Mouse (Mus musculus): ENCODE results near the gene Tmem150b. TPM values are rescaled to one million over a fixed set of nuclear protein-coding genes. Genes with fewer than 3 reads are reported as not detected.
A peak's percentile ranks its signal among the peaks of the same experiment; 100 is the strongest.

Gene Tmem150b
- polyA plus RNA-seq, 1 experiment = not detected

DNA sequence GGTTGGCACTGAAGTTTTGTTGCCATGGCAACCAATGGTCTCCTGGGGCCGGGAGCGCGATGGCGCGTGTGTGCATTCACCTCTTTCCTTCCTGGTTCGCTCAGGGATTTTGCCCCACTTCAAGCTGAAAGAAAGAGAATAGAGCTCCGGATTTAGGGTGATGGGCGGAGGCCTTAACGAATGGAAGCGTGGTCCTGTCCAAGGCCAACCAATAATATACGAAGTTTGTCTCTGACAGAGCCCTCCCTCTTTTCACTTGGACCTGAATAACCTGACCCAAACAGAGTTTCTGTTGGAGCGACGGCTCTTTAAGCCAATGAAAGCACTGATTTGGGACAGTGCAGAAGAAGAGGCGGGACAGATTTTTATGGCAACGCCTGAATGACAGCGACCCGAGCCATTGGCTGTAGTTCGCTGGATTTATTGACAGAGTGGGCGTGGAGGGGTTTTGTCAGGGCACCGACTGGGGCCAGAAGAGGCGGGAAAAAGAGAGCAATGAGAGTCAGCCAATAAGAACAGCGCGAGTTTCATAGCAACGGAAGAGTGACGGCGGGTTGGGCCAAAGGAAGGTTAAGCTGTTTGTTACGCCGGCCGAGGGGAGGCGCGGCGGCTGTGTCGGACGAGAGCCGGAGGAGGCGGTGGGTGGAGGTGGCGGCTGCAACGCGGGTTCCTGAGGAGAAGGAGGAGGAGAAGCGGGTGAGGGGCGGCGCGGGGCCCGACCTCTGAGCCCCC is 14.7 kb upstream of the Tmem150b start, which contains the start of gene Kmt5c:
Kmt5c (plus strand) TSS at position 572 of the 732 bp plus-strand sequence.
- WGBS = 0% methylated on average over 38 of the region's 44 CpGs
- Histone ChIP-seq H3K4me1 (ENCODE audit: control insufficient read depth, insufficient read depth, low read length) (peaks cover 26% of the 10 kb centered on the region), H3K4me3 (ENCODE audit: insufficient read depth, low read depth, low read length) (peak within 1 kb of the TSS; percentile 82), H3K27ac (ENCODE audit: insufficient read depth, low read depth, low read length) (peak within 1 kb of the TSS; percentile 95)
- TF ChIP-seq CTCF (IDR thresholded peaks at IDR 0.05; ENCODE audit: insufficient read depth, low read depth, low read length) (no peak), POLR2A (IDR thresholded peaks at IDR 0.05; ENCODE audit: insufficient read depth, low read depth, low read length) (peak; percentile 81)

DNA sequence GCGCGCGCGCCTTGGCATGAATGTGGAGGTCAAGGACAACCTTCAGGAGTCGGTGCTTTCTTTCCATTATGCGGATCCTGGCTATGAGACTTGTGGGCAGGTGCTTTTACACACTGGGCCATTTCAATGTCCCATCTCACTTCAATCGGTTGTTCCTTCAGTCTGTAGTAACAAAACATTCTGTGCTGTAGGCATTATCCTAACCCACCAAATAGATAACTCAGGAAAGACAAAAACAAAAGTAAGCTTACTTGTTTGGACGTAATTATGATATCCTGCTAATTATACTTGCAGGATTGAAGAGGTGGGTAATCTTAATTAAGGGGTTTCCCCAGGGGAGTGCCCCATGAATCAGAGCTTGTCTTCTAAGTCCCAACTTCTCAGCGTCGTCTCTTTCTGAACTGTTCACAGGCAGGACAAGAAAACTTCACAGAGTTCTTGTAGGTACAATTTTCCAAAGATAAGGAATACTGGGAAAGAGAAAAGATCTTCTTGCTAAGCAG is 14.0 kb upstream of the Tmem150b start:
- Histone ChIP-seq H3K4me3 (ENCODE audit: insufficient read depth, low read depth, low read length) (peak overlapping the region; percentile 37), H3K27ac (ENCODE audit: insufficient read depth, low read depth, low read length) (peak overlapping the region; percentile 38; the same call in 1 of the 2 replicates), H3K4me1 (ENCODE audit: control insufficient read depth, insufficient read depth, low read length) (peaks cover 26% of the 10 kb centered on the region)
- TF ChIP-seq CTCF (IDR thresholded peaks at IDR 0.05; ENCODE audit: insufficient read depth, low read depth, low read length) (no peak), POLR2A (IDR thresholded peaks at IDR 0.05; ENCODE audit: insufficient read depth, low read depth, low read length) (no peak)
- 37% methylated on average over 10 of the region's 10 CpGs for WGBS

DNA sequence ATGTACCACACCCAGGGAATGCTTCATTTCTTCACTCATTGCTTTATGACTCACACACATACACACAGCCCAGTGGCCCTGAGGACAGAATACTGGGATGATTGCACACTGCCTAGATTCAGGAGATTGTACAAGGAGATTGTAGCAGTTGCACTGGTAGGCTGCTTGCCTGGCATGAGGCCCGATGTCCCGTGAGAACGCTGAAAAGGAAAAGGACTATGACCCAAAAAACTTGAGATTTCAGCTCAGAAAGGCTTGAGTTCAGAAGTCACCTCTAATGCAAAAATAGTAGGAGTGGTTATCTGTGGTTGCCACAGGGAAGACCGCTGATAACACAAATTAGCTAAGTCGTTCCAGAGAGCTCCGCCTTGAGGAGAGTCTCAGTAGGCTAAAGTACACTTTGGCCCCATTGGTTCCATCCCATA is 7.9 kb upstream of the Tmem150b start:
- Histone ChIP-seq H3K4me1 (ENCODE audit: control insufficient read depth, insufficient read depth, low read length) (no peaks in the 10 kb centered on the region), H3K4me3 (ENCODE audit: insufficient read depth, low read depth, low read length) (no peak overlapping the region), H3K27ac (ENCODE audit: insufficient read depth, low read depth, low read length) (no peak overlapping the region)
- WGBS = 68% methylated on average over 6 of the region's 6 CpGs
- TF ChIP-seq POLR2A (IDR thresholded peaks at IDR 0.05; ENCODE audit: insufficient read depth, low read depth, low read length) = no peak
- no peak for TF ChIP-seq CTCF (IDR thresholded peaks at IDR 0.05; ENCODE audit: insufficient read depth, low read depth, low read length)

DNA sequence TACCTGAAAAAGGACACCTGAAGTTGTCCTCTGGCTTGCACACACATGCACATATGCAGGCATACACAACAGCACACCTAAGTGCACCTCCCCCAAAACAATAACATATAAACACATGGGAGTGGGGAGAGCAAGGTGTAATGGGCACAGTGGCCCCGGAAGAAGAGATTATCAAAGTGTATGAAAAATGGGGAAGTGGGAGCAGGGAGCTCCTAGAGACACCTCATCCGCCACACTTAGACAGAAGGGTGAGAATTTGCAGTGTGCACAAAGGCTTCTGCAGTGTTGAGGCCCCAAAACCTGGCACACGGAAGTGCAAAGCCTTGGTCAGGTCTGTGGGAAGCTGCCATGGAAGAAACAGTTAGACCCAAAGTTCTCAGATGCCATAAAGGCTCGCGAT is 6.0 kb upstream of the Tmem150b start:
- Histone ChIP-seq H3K4me1 (ENCODE audit: control insufficient read depth, insufficient read depth, low read length) (no peaks in the 10 kb centered on the region), H3K27ac (ENCODE audit: insufficient read depth, low read depth, low read length) (no peak overlapping the region), H3K4me3 (ENCODE audit: insufficient read depth, low read depth, low read length) (no peak overlapping the region)
- no peak for TF ChIP-seq CTCF (IDR thresholded peaks at IDR 0.05; ENCODE audit: insufficient read depth, low read depth, low read length)
- TF ChIP-seq POLR2A (IDR thresholded peaks at IDR 0.05; ENCODE audit: insufficient read depth, low read depth, low read length) = no peak
- 80% methylated on average over 5 of the region's 5 CpGs for WGBS

DNA sequence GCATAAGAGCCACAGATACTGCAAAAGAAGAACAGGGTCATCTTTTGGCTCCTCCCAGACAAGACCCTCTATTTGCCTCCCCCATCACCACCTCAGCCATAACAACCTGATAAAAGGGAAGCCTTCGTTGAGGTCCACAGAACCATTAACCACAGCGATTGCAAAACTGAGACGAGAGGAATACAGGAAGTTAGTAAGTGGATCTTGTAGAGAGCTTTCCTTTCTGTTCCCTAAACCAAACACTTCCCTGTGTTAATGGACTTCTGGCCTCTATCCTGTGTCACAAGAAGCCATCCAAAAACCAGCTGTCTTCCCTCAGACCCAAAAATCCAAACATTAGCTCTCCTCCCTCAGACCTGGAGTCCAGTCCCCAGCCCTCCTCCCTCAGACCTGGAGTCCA is 690 bp downstream of the Tmem150b start:
- Histone ChIP-seq H3K4me1 (ENCODE audit: control insufficient read depth, insufficient read depth, low read length) (no peaks in the 10 kb centered on the region; the same call in 1 of the 2 replicates), H3K4me3 (ENCODE audit: insufficient read depth, low read depth, low read length) (no peak overlapping the region), H3K27ac (ENCODE audit: insufficient read depth, low read depth, low read length) (no peak overlapping the region)
- WGBS = 73% methylated on average over 3 of the region's 3 CpGs
- TF ChIP-seq POLR2A (IDR thresholded peaks at IDR 0.05; ENCODE audit: insufficient read depth, low read depth, low read length) (no peak), CTCF (IDR thresholded peaks at IDR 0.05; ENCODE audit: insufficient read depth, low read depth, low read length) (no peak)

DNA sequence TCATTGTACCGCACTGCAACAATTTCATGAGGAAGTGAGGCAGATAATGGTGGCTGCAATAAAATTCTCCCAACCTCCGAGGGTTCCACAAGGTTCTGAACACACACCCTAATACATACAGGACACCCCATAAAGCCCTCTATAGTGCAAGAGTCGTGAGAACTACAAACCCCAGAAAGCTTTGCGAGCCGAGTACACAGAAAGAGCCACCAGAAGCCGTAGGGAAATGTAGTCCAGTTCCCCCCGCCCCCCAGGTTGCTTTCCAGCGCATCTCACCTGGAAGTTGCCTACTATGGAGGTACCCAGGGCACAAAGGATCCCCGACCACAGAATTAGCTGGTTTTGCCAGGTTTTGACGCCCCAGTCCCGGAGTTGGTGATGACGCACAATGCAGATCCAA is 1.5 kb downstream of the Tmem150b start:
- WGBS = 32% methylated on average over 12 of the region's 12 CpGs
- H3K4me1 ChIP-seq (ENCODE audit: control insufficient read depth, insufficient read depth, low read length) = no peaks in the 10 kb centered on the region; the same call in 1 of the 2 replicates
- H3K27ac ChIP-seq (ENCODE audit: insufficient read depth, low read depth, low read length) = no peak overlapping the region
- peak overlapping the region; percentile 48 for H3K4me3 ChIP-seq (ENCODE audit: insufficient read depth, low read depth, low read length)
- TF ChIP-seq CTCF (IDR thresholded peaks at IDR 0.05; ENCODE audit: insufficient read depth, low read depth, low read length) (no peak), POLR2A (IDR thresholded peaks at IDR 0.05; ENCODE audit: insufficient read depth, low read depth, low read length) (no peak)

DNA sequence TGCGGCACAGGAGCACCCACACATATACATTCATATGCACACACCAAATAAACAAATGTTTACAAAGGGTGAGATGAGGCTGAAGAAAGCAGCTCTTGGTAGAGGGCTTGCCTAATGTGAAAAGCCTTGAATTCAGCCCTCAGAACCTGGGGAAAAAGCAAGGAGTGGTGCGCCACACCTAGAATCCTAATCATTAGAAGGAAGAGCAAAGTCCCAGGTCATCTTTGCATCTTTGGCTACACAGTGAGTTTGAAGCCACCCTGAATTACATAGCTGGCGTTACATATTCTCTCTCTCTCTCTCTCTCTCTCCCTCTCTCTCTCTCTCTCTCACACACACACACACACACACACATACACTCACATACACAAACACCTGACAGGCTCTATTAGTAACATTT is 5.8 kb downstream of the Tmem150b start:
- no peak overlapping the region for H3K4me3 ChIP-seq (ENCODE audit: insufficient read depth, low read depth, low read length)
- H3K27ac ChIP-seq (ENCODE audit: insufficient read depth, low read depth, low read length) = no peak overlapping the region
- no peaks in the 10 kb centered on the region; the same call in 1 of the 2 replicates for H3K4me1 ChIP-seq (ENCODE audit: control insufficient read depth, insufficient read depth, low read length)
- 84% methylated on average over 3 of the region's 3 CpGs for WGBS
- no peak for TF ChIP-seq CTCF (IDR thresholded peaks at IDR 0.05; ENCODE audit: insufficient read depth, low read depth, low read length)

DNA sequence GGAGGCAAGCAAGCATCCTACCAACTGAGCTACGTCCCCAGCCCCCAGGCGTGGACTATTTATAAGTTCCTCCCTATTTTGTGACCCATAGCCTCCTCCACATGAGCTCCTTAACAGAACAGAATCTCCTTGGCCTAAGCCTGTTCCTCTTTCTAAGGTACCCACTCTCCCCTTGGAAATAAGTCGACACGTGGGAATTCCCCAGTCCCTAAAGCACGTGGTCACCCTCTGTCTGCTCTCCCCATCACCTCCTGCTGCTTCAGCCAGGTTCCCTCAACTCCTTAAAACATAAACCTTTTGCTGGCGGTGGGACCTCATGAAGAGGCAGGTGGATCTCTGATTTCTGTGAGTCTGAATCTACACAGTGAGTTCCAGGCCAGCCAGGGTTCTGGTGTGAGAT is 8.1 kb downstream of the Tmem150b start:
- WGBS = 75% methylated on average over 6 of the region's 6 CpGs
- no peak for TF ChIP-seq CTCF (IDR thresholded peaks at IDR 0.05; ENCODE audit: insufficient read depth, low read depth, low read length)
- no peak for TF ChIP-seq POLR2A (IDR thresholded peaks at IDR 0.05; ENCODE audit: insufficient read depth, low read depth, low read length)

DNA sequence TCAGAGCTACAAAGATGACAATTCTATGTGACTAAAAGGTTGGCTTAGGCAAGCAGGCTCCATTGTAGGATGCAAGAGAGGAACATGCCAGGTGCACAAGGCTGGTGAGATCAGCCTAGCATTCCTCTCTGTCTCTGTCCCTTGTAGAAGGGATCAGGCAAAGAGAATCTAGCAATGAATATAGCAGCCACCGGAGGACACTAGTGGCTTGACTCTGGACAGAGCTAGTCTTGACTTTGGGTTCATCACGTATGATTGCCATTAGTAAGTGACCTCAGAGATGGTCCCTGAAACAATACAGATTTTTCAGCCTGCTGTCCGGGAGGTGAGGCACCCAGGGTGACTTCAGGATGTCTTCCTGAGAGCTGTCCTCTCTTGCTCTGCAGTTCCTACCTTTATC is 12.5 kb downstream of the Tmem150b start:
- 90% methylated on average over 3 of the region's 3 CpGs for WGBS
- Histone ChIP-seq H3K27ac (ENCODE audit: insufficient read depth, low read depth, low read length) (no peak overlapping the region), H3K4me1 (ENCODE audit: control insufficient read depth, insufficient read depth, low read length) (no peaks in the 10 kb centered on the region), H3K4me3 (ENCODE audit: insufficient read depth, low read depth, low read length) (no peak overlapping the region)
- TF ChIP-seq CTCF (IDR thresholded peaks at IDR 0.05; ENCODE audit: insufficient read depth, low read depth, low read length) (no peak), POLR2A (IDR thresholded peaks at IDR 0.05; ENCODE audit: insufficient read depth, low read depth, low read length) (no peak)

More for the DNA sequence above, 8.1 kb downstream of the Tmem150b start:
- Histone ChIP-seq H3K27ac (ENCODE audit: insufficient read depth, low read depth, low read length) (no peak overlapping the region), H3K4me1 (ENCODE audit: control insufficient read depth, insufficient read depth, low read length) (no peaks in the 10 kb centered on the region), H3K4me3 (ENCODE audit: insufficient read depth, low read depth, low read length) (no peak overlapping the region)

Measured in olfactory bulb, adult 2 months (tissue).